Mouse (Mus musculus) cerebral cortex, adult 2 months (tissue): ENCODE data around the gene Sgip1.

Source experiments
- WGBS: fragments of 180-500 bp; shearing (Covaris S2); methylation state at CpG from one replicate; pipeline ENCODE4 v1.1.7; 2018; 5-methylcytosine and 5-hydroxymethylcytosine counted together

The Sgip1 gene

DNA sequence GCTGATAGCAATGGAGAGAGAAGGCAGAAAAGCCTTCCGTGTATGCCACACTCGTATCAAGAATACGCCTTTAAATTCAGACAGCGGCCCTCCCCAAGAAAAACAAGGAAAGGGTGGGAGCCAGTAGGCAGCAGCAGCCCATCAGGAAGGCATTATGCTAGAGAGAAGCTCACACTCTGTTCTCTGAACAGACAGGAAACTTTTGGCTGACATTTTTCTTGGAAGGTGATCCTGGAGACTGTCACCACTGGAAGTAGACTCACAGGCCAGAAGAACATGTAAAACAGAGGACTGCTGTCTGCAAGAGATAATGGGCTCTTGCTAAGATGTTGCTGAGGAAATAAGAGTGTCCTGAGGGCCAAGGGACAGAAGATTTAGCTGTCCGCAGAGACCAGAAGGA lies 158.6 kb downstream of the Sgip1 start:
- 83% methylated on average over 5 of the region's 5 CpGs for WGBS

DNA sequence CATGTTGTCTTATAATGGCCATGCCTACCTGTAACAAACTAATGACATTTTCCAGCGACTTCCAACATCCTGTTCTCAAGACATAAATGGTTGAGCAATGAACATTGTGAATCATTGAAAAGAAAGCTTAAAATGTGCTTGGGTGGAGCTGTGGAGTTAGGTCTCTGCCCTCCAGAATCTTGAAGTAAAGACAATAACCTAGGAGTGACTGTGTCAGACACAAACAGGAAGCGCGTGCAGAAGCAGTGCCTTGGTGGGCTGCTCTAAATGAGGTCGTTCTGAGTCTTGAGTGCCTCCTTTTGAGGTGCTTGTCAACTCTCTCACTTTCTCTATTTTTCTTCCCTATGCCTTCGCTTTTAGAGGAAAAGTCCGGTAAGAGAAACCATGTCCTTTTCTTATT lies 159.1 kb downstream of the Sgip1 start:
- 82% methylated on average over 6 of the region's 6 CpGs for WGBS

DNA sequence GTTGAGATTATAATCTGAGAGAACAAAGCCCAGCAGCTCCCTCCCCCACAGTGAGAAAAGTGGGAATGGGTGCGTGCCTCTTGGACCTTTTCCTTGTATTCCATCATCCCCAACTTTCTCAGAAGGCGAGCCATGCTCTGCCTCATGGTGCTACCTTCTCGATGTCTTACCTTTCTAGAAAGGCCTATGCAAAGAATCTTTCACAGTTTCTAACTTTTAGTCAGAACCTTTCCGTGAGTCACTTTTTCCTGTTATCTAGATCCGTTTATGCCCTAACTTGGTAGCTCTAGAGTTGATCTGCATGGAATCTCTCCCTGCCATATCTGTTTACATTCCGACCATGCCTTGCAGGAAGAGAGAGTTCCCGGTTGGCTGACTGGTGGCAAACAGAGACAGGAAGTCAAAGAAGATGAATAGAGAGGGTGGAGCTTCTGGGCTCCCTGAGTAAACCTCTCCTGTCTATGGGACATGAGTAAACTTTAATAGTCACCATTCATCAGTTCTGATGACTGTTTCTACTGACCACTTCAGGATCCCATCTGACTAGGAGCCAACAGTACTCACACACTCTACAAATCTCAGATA lies 166.8 kb downstream of the Sgip1 start:
- 79% methylated on average over 7 of the region's 7 CpGs for WGBS

DNA sequence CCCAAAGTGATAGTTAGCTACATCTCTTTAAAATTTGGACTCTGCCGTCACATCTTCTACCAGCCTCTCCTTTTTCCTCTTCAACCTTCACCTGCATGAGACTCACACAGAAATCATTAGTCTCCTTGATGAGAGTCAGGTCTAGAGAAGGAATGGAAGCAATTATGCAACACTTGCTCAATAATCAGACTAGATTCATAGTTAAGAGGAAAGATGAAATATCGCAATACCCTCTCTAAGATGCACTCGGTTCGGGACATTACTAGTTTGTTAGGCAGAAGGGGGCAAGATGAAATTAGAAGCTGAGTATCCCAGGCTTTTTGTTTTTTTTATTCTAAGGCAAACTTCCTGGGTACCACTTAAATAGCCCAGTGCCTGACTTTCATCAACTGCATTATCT lies 169.1 kb downstream of the Sgip1 start:
- 97% methylated on average over 4 of the region's 4 CpGs for WGBS

DNA sequence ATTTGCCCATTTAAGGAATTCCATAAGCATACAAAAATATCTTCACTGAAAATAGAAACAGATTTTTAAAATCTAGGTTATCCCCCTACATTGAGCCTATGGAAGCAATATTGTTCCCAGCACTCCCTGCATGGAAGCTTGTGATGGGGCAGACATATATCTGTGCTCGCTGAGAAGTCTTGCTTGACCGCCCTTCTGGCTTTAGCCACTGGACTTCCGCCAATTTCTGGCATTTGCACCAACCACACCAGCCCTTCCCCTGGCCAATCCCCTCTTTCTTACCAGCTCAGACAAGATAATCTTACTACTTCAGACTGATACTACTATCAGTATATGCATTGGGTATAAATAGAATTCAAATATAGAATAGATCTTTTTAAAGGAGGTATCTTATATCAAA lies 172.1 kb downstream of the Sgip1 start:
- WGBS = 70% methylated on average over 3 of the region's 3 CpGs

DNA sequence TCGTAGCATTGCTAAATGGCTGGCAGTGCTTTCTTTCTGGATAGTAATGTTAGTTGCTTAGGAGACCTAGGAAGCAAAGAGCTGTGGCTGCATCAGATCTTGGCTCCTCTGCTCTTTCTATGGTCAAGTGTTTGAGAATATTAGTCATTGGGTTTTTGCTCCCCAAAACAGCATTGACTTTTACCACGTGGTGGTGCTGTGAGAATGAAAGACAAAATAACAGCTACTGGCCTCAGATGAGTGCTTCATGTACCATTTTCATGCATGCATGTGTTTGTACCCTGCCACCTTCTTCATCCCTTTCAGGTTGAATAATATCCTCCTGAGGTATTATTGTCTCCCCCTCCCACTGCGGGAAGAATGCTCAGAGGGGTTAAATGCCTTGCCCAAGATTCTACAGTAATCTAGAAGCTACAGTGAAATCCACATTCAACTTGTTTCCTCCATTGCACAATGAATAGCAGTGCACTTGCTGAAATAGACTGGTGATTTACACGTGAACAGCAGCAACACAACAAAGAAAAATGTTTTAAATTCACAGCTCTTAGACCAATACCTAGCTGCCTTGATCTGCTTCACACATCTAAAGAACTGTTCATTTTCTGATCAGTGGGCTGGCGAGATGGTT lies 172.7 kb downstream of the Sgip1 start:
- WGBS = 54% methylated on average over 5 of the region's 5 CpGs

DNA sequence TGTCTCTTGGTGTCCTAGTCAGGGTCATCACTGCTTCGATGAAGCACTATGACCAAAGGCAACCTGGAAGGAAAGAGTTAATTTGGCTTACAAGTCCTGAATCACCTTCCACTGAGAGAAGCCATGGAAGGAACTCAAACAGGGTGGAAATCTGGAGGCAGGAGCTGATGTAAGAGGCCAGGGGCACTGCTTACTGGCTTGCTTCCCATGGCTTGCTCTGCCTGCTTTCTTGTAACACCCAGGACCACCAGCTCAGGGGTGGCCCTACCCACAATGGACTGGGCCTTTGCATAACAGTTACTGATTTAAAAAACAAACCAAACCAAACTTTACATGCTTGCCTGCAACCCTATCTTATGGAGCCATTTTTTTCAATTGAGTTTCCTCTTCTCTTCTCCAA lies 177.1 kb downstream of the Sgip1 start:
- 86% methylated on average over 1 of the region's 1 CpGs for WGBS

DNA sequence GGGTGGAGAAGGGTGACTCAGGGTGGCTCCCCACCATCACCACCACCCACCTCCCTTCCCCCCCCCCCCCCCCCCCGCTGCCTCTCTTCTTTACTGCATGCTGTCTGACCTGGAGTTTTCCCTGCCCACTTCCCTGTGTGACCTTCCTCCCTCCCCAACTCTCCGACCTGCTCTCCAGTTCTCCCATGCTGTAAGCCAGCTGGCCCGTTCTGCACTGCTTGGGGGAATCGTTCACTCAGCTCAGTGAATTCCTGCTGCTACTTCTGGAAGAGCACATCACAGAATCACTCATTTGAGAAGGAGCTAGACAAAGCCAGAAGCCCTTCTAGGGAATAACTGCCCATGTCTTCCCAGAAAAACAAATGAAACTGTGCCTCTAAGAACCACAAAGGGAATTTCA lies 188.4 kb downstream of the Sgip1 start:
- WGBS = 30% methylated on average over 4 of the region's 4 CpGs

DNA sequence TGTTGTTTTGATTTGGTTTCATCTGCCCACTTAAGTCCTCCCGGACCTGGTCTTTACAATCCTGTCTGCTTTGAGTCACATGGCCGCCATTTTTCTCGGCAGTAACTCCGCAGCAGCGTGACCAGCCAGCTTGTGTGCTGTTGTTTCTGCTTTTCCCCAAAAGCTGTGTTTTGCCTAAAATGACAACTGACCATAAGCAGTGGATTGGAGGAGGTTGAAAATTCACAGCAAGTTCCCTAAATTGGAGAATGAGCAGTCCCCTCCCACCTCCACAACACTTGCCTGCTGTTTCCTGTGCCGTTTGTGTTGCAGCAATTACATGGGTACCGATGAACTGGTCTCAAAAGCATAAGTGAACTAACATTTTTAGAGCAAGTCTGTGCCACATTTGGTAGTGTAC lies 189.6 kb downstream of the Sgip1 start:
- 64% methylated on average over 7 of the region's 7 CpGs for WGBS

DNA sequence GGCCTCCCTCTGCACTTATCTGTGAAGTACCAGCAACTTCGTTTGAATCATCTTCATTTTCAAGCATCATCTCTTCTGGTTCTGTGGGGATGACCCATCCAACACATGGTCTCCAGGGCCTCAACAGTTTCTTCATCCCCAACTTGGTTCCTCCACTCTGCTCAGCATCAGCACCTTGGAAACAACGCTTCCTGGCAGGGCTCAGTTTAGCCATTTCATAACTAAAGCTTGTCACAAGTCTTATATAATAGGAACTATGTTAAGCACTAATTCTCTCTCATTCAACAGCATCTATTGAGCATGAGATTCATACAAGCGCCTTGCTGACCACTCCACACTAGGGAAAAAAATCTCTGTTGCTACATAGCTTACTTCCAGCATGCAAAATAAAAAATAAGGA lies 199.2 kb downstream of the Sgip1 start:
- WGBS = 59% methylated on average over 3 of the region's 3 CpGs

DNA sequence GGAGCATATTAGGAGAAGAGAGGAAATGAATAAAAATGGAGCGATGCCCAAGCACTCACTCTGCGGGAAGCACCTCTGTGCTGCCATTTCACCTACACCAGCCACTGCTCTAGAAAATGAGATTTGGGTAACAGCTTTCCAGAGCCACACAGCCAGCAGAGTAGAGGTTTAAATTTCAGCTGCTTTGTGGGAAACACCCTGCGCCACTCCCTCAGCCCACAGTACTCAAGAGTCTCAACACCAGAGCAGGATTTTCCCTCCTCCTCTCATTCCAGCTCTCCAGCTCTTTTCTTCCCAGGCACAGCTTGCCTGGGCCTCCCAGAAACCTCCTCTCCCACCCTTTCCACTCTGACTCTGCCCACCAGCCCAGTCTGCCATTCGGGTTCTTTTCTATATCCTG lies 199.6 kb downstream of the Sgip1 start:
- whole genome bisulfite sequencing = 61% methylated on average over 4 of the region's 4 CpGs

DNA sequence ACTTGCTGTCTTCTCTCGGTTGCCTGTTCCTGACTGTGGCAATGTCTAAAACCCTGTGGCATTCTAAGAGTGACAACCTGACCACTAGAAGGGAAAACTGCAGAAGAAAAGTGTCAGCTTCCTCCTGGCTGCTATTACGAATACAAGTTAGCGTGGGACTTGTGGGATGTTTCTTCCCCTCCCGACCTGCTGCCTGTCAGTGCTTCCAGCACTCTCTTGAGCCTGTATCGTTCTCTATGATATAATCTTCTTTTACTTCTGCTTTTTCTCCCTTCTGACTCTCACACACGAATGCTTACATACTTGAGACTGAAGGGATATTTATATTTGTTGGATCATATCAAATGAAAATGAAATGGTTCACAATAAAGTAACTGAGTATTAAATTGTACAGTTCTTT lies 203.2 kb downstream of the Sgip1 start:
- WGBS = 74% methylated on average over 6 of the region's 6 CpGs

DNA sequence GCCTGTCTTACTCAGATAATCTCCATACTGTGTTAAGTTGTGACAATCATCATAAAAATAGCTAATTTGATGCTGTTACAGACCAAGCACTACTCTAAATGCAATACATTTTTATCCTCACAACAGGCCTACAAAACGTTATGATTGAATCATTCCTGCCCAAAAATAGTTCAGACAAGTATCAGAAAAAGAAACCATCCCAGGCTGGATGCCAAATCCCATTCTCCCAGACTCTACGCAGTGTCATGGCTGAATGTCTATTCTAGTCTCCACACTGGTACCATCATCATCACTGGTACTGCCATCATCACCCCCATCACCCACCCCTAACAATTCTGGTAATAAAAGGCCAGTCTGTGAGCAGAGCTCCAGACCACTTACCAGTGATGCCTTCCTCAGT lies 211.4 kb downstream of the Sgip1 start:
- 20% methylated on average over 2 of the region's 2 CpGs for WGBS

DNA sequence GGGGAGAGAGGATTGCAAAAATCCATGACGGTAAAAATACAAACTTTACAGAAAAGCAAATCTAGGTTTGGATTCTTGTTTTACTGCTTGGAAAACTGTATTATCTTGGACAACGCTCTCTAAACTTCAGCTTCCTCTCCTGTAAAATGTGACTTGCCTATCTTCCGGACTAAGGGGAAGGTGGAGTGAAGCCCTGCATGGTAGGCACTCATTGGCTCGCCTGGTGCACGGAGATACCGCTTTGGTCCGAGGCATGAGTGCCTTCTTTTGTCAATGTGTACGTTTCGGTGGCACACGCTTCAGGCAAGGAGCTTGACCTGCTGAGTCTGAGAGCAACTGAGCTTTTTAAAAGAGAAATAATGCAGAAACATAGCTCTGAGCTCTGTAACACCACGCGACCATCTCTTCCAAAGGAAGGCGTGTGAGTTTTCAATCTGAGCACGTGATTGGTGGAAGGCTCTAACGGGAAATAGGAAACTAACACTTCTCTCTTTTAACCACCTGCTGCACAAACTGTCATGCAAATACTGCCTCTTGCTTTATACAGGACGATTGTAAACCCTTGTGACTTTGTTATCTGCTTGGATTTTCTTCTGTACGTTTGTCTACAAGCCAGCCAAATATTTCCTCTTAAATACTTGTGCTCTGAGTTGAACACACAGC lies 214.3 kb downstream of the Sgip1 start:
- WGBS = 76% methylated on average over 17 of the region's 17 CpGs

DNA sequence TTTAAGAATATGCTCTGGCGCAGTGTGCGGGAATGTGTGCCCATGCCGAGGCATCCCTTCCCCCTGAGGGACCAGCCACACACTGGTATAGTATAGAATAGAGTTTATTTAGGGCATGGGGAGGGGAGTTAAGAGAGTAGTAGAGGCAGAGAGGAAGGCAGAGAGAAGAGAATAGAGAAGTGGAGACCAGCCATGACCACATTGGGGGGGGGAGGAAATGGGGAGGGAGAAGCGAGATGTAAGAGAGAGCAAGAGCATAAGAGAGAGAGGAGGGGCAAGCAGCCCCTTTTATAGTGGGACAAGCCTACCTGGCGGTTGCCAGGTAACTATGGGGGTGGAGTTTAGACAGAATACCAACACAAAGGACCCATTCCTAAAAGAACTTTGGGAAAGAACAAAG lies 218.3 kb downstream of the Sgip1 start:
- 90% methylated on average over 5 of the region's 5 CpGs for WGBS

DNA sequence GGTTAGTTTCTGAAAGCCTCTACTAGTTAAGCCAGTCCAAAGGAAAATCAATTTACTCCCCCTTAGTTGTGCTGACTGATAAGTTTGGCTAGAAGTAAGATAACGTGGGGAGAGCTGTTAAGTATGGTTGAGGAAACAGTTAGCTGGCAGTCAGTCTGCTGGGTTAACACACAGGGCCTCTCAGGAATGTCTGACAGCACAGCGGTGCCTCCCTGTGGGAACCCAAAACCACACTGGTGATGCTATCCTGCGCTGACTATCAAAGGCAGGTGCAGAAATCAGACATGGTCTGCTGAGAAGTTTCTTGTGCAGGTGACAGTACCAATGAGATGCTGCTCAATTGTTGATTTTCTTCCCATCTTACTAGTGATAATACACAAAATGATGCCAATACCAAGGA lies 223.1 kb downstream of the Sgip1 start:
- 72% methylated on average over 3 of the region's 3 CpGs for WGBS

DNA sequence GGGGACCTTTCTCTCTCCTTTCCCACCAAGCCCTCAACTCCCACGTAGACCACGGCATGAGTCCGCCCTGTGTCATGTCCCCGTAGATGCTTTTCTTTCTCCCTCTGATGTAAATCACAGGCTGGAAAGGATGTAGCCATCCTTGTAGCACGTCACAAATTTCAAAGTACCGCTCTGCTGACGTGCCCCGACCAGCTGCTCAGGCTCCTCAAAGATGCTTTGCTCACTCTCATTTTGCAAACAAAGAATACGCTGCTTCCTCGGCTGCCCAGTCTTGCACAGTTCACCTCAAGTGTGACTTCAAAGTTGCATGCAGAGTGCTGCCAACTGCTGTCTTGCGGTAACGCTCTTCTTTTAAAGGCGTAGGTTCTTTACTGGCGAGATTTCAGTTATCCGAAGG lies 226.7 kb downstream of the Sgip1 start:
- WGBS = 81% methylated on average over 15 of the region's 15 CpGs

DNA sequence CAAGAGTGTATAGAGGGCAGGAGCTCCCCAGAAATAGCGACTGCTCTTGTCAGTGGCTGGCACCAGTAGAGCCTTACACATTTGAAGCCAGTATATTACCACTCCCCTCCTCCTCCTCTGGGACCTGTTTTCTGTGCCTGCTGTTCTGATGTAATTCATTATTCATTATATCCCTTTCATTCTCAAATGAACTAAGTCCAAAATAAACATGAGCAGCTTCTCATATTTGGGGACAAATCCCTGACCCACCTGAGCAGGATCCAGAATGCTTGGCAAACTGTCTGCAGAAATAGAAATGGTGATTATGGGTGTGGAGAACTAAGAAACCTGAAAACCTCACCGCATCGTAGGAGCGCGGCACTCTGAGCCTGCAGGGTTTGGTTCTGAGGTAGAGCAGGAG lies 228.5 kb downstream of the Sgip1 start:
- 88% methylated on average over 5 of the region's 5 CpGs for WGBS

DNA sequence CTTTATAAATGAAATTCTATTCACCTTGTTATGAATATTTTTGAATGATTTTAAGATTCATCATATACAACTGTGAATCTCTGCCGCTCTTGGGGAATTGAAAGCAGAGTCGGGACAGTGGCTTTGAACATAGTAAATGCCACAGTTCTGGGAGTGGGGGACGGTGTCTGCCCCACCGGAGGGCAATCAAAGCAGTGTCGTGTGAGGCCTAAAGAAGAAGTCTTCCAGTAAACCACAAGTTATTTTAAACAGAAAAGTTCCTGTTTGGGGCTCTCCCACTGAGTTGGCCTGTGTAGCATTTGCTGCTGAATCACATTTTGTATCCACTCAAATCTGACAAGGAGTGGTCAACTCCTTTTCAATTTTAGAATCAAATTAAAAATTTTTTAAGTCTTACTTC lies 230.1 kb downstream of the Sgip1 start:
- WGBS = 71% methylated on average over 5 of the region's 5 CpGs

DNA sequence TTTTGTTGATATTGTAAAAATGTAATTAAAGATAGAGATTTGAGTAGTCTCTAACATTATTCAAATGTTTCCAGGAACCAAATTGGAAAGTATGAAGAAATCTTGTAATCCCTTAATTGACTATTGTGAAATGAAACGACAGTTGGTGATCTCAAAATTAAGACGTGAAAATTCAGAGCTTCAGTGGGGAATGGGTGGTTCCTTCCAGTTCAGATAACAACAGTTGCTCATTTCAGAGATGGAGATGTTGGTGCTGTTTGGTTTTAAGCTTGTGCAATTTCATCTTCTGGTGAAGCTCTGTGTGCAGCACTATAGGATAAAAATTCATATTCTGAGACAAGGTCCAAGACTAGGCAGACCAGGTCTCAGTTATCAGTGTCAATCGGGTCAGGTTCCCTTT lies 231.0 kb downstream of the Sgip1 start:
- WGBS = 77% methylated on average over 3 of the region's 3 CpGs

DNA sequence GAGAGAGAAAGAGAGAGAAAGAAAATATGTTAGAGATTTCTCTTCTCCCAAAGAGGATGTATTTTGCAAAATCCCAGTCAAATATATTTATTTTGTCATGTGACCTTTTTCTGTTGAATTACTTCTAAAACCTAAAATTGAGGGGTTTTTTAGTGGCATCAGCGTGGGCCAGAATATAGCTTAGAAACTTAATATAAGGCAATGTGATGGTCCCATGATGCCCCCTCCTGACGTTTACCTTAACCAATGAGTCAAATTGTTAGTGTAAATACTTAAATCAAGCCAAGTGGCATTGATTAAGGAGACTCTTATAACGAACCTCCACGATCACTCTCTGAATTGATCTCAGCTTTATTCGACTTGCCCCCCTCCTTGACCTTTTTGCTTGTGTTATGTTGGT lies 233.1 kb downstream of the Sgip1 start:
- 69% methylated on average over 5 of the region's 5 CpGs for WGBS

DNA sequence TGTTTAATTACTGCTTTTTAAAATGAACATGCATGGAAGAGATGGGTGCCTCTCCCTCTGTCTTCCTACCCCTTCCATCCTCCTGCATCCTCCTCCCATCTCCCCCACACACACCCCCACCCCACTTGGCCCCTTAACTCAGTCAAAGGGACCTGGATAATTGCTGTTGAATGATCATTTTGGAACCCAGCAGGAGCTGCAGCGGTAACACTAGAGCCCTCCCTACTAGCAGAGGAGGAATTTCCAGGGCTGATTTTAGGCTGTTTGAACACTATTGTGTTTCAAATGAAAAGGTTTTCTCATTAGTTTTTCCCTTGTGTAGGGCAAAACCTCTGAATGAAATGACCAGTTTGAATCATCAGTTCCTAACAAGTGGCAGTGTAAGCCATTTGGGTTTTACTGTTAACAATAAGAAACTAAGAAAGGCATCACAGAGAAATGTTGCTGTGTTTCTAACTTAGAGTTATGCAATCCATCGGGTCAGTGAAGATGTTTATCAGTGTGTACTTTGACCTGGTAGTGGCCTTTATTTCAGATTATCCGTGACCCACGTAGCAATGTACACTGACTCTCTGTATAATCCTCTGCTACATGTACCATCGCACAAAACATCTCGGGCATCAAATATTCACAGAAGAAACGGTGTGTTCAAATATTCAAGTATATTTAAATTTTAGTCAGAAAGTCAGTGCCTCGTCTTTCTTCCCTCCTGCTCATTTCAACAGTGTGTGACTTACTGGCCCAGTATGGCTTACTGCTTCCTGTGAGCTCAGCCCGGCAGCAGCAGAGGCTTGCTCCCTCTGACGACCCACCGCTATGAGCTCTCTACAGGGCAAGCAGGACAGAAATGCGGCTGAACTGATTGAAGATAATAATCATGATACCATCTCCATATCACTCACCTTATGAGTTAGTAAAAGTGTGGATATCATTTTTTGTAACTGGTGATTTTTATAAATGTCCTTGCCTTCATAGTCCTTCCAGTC lies 235.5 kb downstream of the Sgip1 start:
- 61% methylated on average over 12 of the region's 12 CpGs for WGBS
